11 mouse cellular contexts compared by ENCODE assay signal in genomic region chr13:21258524-21258923, GRCm38 (mm10). TPM values are rescaled to one million over a fixed set of nuclear protein-coding genes. Genes with fewer than 3 reads are reported as not detected.
DNase-seq lines count a peak whose midpoint lies in the region; ATAC-seq and TF ChIP-seq lines count a peak whose summit lies in the region.
"Had no signal": no experiment of that assay in that cellular context is flagged by ENCODE, and none has a peak within 500 bp of the region (broad histone marks: within the 10 kb centered on the region; RNA-seq: fewer than 3 reads in every experiment).

No protein-coding gene starts in this region.

- no peaks in the 10 kb centered on the region for H3K9me3 ChIP-seq in heart, embryonic 15.5 days (replicated peaks)
- H3K9me3 ChIP-seq in hindbrain, embryonic 14.5 days (ENCODE audit: control insufficient read depth, low read length) = no peaks in the 10 kb centered on the region
- H3K9me3 ChIP-seq in midbrain, embryonic 15.5 days = no peaks in the 10 kb centered on the region

- H3K4me3 ChIP-seq in heart, embryonic 15.5 days = peak overlapping the region; percentile 45
- peak overlapping the region; percentile 44; the same call in 1 of the 2 replicates for H3K4me3 ChIP-seq in bone marrow macrophage, adult 2 months (ENCODE audit: insufficient read depth, low read length)
- H3K4me3 ChIP-seq in hindbrain, embryonic 14.5 days (replicated peaks; ENCODE audit: low read length) = peak overlapping the region; percentile 44
- H3K4me3 ChIP-seq in midbrain, embryonic 15.5 days = peak overlapping the region; percentile 46

- DNase-seq in heart, postnatal 36 days = no peak
- DNase-seq in hindbrain, embryonic 14.5 days (ENCODE audit: low spot score) = no peak
- DNase-seq in spleen, postnatal 36 days (ENCODE audit: low spot score in 2 of 2) = no peak
- no peak for DNase-seq in ovary, postnatal 14 days (ENCODE audit: low spot score)
- no peak for DNase-seq in ovary, postnatal 10 days (ENCODE audit: low spot score)
- DNase-seq: thymus, adult 2 months had no signal

- TF ChIP-seq CTCF in bone marrow macrophage, adult 2 months (IDR thresholded peaks at IDR 0.05; ENCODE audit: low read depth, low read length) = no peak

- WGBS in heart, embryonic 15.5 days = 17% methylated on average over 6 of the region's 6 CpGs
- whole genome bisulfite sequencing in hindbrain, embryonic 14.5 days = 11% methylated on average over 6 of the region's 6 CpGs
- 17% methylated on average over 6 of the region's 6 CpGs for WGBS in midbrain, embryonic 15.5 days

- H3K27me3 ChIP-seq in heart, embryonic 15.5 days = peaks cover 39% of the 10 kb centered on the region
- peaks cover 39% of the 10 kb centered on the region for H3K27me3 ChIP-seq in hindbrain, embryonic 14.5 days (ENCODE audit: control insufficient read depth, insufficient read depth, low read length)
- H3K27me3 ChIP-seq in midbrain, embryonic 15.5 days (replicated peaks) = peaks cover 35% of the 10 kb centered on the region

- H3K4me2 ChIP-seq in heart, embryonic 15.5 days = peak overlapping the region; percentile 67
- peak overlapping the region; percentile 56 for H3K4me2 ChIP-seq in hindbrain, embryonic 14.5 days (replicated peaks)
- H3K4me2 ChIP-seq in midbrain, embryonic 15.5 days = peak overlapping the region; percentile 55

- no peak overlapping the region for H3K27ac ChIP-seq in heart, embryonic 15.5 days
- H3K27ac ChIP-seq in bone marrow macrophage, adult 2 months (ENCODE audit: insufficient read depth, low read depth, low read length) = no peak overlapping the region
- H3K27ac ChIP-seq in hindbrain, embryonic 14.5 days = no peak overlapping the region
- H3K27ac ChIP-seq in midbrain, embryonic 15.5 days = peak overlapping the region; percentile 30; the same call in 1 of the 2 replicates

- intact Hi-C loops in heart, postnatal 36 days (cut with DNase I) = loop anchor here (2.0 kb wide), 1 partner anchor 20 kb away; no protein-coding TSS in a partner anchor

- no peak overlapping the region for H3K9ac ChIP-seq in heart, embryonic 15.5 days
- H3K9ac ChIP-seq in hindbrain, embryonic 14.5 days = peak overlapping the region; percentile 56
- peak overlapping the region; percentile 44 for H3K9ac ChIP-seq in midbrain, embryonic 15.5 days

- peaks cover 9% of the 10 kb centered on the region for H3K4me1 ChIP-seq in heart, embryonic 15.5 days (replicated peaks)
- H3K4me1 ChIP-seq in bone marrow macrophage, adult 2 months (ENCODE audit: control insufficient read depth, insufficient read depth, low read length) = 0 out of 2 replicates have a peak, but pooled peaks cover 4% of the 10 kb centered on the region
- no peaks in the 10 kb centered on the region for H3K4me1 ChIP-seq in hindbrain, embryonic 14.5 days (replicated peaks; ENCODE audit: control insufficient read depth, insufficient read depth, low read length)
- peaks cover 7% of the 10 kb centered on the region; the same call in 1 of the 2 replicates for H3K4me1 ChIP-seq in midbrain, embryonic 15.5 days

- no peak for TF ChIP-seq POLR2A in bone marrow macrophage, adult 2 months (IDR thresholded peaks at IDR 0.05; ENCODE audit: borderline replicate concordance, low read depth, low read length)

- H3K36me3 ChIP-seq in heart, embryonic 15.5 days = no peaks in the 10 kb centered on the region
- no peaks in the 10 kb centered on the region for H3K36me3 ChIP-seq in hindbrain, embryonic 14.5 days (replicated peaks; ENCODE audit: control insufficient read depth, insufficient read depth)
- H3K36me3 ChIP-seq in midbrain, embryonic 15.5 days (replicated peaks) = no peaks in the 10 kb centered on the region

- no peak for ATAC-seq in heart, embryonic 15.5 days (replicated peaks; ENCODE audit: insufficient number of reproducible peaks, insufficient read depth, low FRiP score, low read depth)
- ATAC-seq in hindbrain, embryonic 14.5 days (ENCODE audit: low FRiP score) = no peak
- no peak for ATAC-seq in midbrain, embryonic 15.5 days (replicated peaks)

RNA-seq across cellular contexts. Expression of gene Gpx5, which starts 34.0 kb away (rescaled TPM):
- not detected in 2 replicates for polyA plus RNA-seq in heart, embryonic 15.5 days (2015; fragmentation: Nextera tagmentation; extraction: Ambion mirVana)
- not detected for total RNA-seq in heart, postnatal 36 days (2021)
- not detected in 2 replicates for polyA plus RNA-seq in bone marrow macrophage, adult 2 months (2012; ENCODE audit: insufficient read depth, insufficient read length, missing spikeins)
- not detected in 2 replicates for polyA plus RNA-seq in hindbrain, embryonic 14.5 days (2014; fragmentation: Nextera tagmentation; extraction: Ambion mirVana)
- polyA plus RNA-seq in midbrain, embryonic 15.5 days (2015; fragmentation: Nextera tagmentation; extraction: Ambion mirVana) = not detected in 2 replicates
- total RNA-seq: megakaryocyte, adult 5-6 weeks had no signal
- polyA plus RNA-seq: frontal cortex, adult 2 months; thymus, adult 2 months had no signal

RNA-seq across cellular contexts. Expression of gene Gpx6, which starts 53.4 kb away (rescaled TPM):
- not detected in 2 replicates for polyA plus RNA-seq in heart, embryonic 15.5 days (2015; fragmentation: Nextera tagmentation; extraction: Ambion mirVana)
- not detected for total RNA-seq in heart, postnatal 36 days (2021)
- not detected in 2 replicates for polyA plus RNA-seq in bone marrow macrophage, adult 2 months (2012; ENCODE audit: insufficient read depth, insufficient read length, missing spikeins)
- 0.15 TPM in 1 of 2 replicates, not detected in the other for polyA plus RNA-seq in hindbrain, embryonic 14.5 days (2014; fragmentation: Nextera tagmentation; extraction: Ambion mirVana)
- polyA plus RNA-seq in midbrain, embryonic 15.5 days (2015; fragmentation: Nextera tagmentation; extraction: Ambion mirVana) = not detected in 2 replicates
- total RNA-seq: megakaryocyte, adult 5-6 weeks had no signal
